Mouse (Mus musculus) hindbrain, embryonic 16.5 days (tissue): Measurements from ENCODE around the gene Vwa3a. TPM values are rescaled to one million over a fixed set of nuclear protein-coding genes. Genes with fewer than 3 reads are reported as not detected.

Experiments used
- ATAC-seq: fragments of 200-750 bp; cut with Nextera tagmentation; 2 replicates; pipeline ENCODE4 v1.8.0; 2017; ENCODE audit warnings: moderate TSS enrichment, moderate library complexity
- H3K27ac ChIP-seq: fragments of 300-500 bp; sonication (generic); 2 replicates; pipeline ENCODE4 v1.5.1; 2014; ENCODE audit warnings: low read depth, mild to moderate bottlenecking, control low read depth, low read length, moderate library complexity
- H3K27me3 ChIP-seq: fragments of 300-500 bp; sonication (generic); replicated peaks from 2 replicates; pipeline ENCODE4 v1.6.1; 2014; ENCODE audit warnings: low read length; ENCODE audit not compliant: control insufficient read depth, insufficient read depth
- H3K36me3 ChIP-seq: fragments of 300-500 bp; sonication (generic); 2 replicates; pipeline ENCODE4 v1.6.1; 2014; ENCODE audit warnings: mild to moderate bottlenecking, low read length, moderate library complexity, mixed read lengths; ENCODE audit not compliant: control insufficient read depth, insufficient read depth
- H3K4me1 ChIP-seq: fragments of 300-500 bp; sonication (generic); 2 replicates; pipeline ENCODE4 v1.6.1; 2014; ENCODE audit warnings: low read depth, low read length; ENCODE audit not compliant: control insufficient read depth, insufficient read depth
- H3K4me2 ChIP-seq: fragments of 300-500 bp; sonication (generic); 2 replicates; pipeline ENCODE4 v1.6.1; 2014; ENCODE audit warnings: mild to moderate bottlenecking, low read length, control low read depth, moderate library complexity
- H3K4me3 ChIP-seq: fragments of 300-500 bp; sonication (generic); 2 replicates; pipeline ENCODE4 v1.5.1; 2014; ENCODE audit warnings: mild to moderate bottlenecking, low read length, control low read depth, moderate library complexity
- H3K9ac ChIP-seq: fragments of 300-500 bp; sonication (generic); 2 replicates; pipeline ENCODE4 v1.6.1; 2014; ENCODE audit warnings: low read depth, mild to moderate bottlenecking, control low read depth, low read length, moderate library complexity
- H3K9me3 ChIP-seq: fragments of 300-500 bp; sonication (generic); 2 replicates; pipeline ENCODE4 v1.6.1; 2014; ENCODE audit warnings: mild to moderate bottlenecking, low read length, moderate library complexity; ENCODE audit not compliant: control insufficient read depth
- WGBS: fragments of 180-500 bp; shearing (Covaris S2); extraction: QIAGEN DNeasy Blood & Tissue Kit; methylation state at CpG from one replicate; pipeline ENCODE4 v1.1.7; 2014; 5-methylcytosine and 5-hydroxymethylcytosine counted together
- polyA plus RNA-seq: library from polyadenylated mRNA; unstranded; fragments of >200 nt; fragmentation: Nextera tagmentation; extraction: Ambion mirVana; gene quantifications from 2 replicates; pipeline ENCODE4 v1.2.1, GENCODE M21; 2015

The Vwa3a gene
- polyA plus RNA-seq, 1 experiment from 2014 or later = 2.0 TPM

- no peak for ATAC-seq
- no peak overlapping the region for H3K27ac ChIP-seq
- 95% methylated on average over 3 of the region's 3 CpGs for WGBS
- no peak overlapping the region for H3K9ac ChIP-seq
- H3K4me2 ChIP-seq = no peak overlapping the region
- no peaks in the 10 kb centered on the region for H3K9me3 ChIP-seq
- no peaks in the 10 kb centered on the region for H3K27me3 ChIP-seq
- no peak overlapping the region for H3K4me3 ChIP-seq
- no peaks in the 10 kb centered on the region for H3K36me3 ChIP-seq
- peaks cover 17% of the 10 kb centered on the region for H3K4me1 ChIP-seq
Measured at GRCm38 (mm10) chr7:120850165-120850564, 111.0 kb downstream of the Vwa3a start.

Other genes with a start within 250 kb of the Vwa3a start
- gene Uqcrc2, start 104.1 kb upstream of the Vwa3a start, polyA plus RNA-seq = 244 and 260 TPM in 2 replicates
- gene Pdzd9, start 69.0 kb upstream of the Vwa3a start, polyA plus RNA-seq = 0.48 and 0.49 TPM in 2 replicates
- gene Mosmo, start 61.7 kb upstream of the Vwa3a start, polyA plus RNA-seq = 8.0 and 9.2 TPM in 2 replicates
- 0.11 and 0.16 TPM in 2 replicates for gene Gm5737, start 73.0 kb downstream of the Vwa3a start, polyA plus RNA-seq
- 37.4 and 40.3 TPM in 2 replicates for gene Eef2k, start 103.5 kb downstream of the Vwa3a start, polyA plus RNA-seq
- gene Polr3e, start 178.4 kb downstream of the Vwa3a start, polyA plus RNA-seq = 24.0 and 27.2 TPM in 2 replicates
- 14.7 and 15.3 TPM in 2 replicates for gene Cdr2, start 243.0 kb downstream of the Vwa3a start, polyA plus RNA-seq
- 0.35 TPM in 1 of 2 replicates, not detected in the other for gene Mfsd13b, start 243.2 kb downstream of the Vwa3a start, polyA plus RNA-seq